8 mouse cellular contexts compared by ENCODE assay signal in the genomic region with DNA sequence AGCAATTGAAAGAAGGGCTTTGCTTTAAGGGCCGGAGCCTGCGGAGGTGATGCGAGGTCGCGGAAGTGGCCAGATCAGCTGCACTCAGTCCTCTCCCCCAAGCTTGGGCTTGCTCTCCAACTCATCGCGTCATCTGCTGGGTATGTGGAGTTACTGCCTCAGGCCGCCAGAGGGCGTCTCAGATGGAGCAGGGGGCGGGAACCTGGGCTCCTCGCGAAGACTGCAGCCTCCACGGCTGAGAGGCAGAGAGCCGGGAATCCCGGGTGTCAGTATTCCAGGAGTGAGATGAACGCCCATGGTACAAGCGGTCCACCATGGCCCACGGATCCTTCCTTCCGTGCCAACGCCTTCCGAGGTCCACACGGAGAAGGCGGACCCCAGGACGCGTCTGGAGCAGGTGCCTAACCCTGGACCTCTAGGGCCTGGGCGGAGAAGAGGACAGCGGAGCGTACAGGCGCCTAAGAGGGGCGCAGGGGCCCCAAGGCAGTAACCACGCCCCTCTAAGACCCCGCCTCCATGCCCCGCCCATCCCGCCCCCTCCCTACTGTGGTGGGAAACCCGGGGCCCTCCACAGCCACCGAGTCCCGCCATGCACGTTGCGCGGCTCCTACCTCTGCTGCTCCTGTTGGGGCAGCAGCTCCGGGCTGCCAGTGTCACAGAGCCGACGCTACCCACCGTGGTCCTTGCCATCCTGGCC. TPM values are rescaled to one million over a fixed set of nuclear protein-coding genes. Genes with fewer than 3 reads are reported as not detected.
A peak's percentile ranks its signal among the peaks of the same experiment; 100 is the strongest.
DNase-seq lines count a peak whose midpoint lies in the region; ATAC-seq lines count a peak whose summit lies in the region.

TSS of gene Cercam (plus strand) at position 216 of the 697 bp plus-strand sequence.

- WGBS in embryonic facial prominence, embryonic 13.5 days: under 1% methylated on average over 44 of the region's 44 CpGs
- under 1% methylated on average over 44 of the region's 44 CpGs for WGBS in limb, embryonic 10.5 days
- 1% methylated on average over 44 of the region's 44 CpGs for WGBS in midbrain, embryonic 12.5 days

- peak within 1 kb of the TSS; percentile 79 for H3K9ac ChIP-seq in embryonic facial prominence, embryonic 13.5 days
- H3K9ac ChIP-seq in midbrain, embryonic 12.5 days (replicated peaks): peak within 1 kb of the TSS; percentile 68

- peak within 1 kb of the TSS; percentile 94 for H3K4me2 ChIP-seq in embryonic facial prominence, embryonic 13.5 days
- H3K4me2 ChIP-seq in midbrain, embryonic 12.5 days (replicated peaks): peak within 1 kb of the TSS; percentile 85

- peak within 1 kb of the TSS; percentile 60 for H3K4me3 ChIP-seq in embryonic facial prominence, embryonic 13.5 days
- H3K4me3 ChIP-seq in limb, embryonic 10.5 days: peak within 1 kb of the TSS; percentile 64
- H3K4me3 ChIP-seq in midbrain, embryonic 12.5 days: peak within 1 kb of the TSS; percentile 49

- H3K4me1 ChIP-seq in embryonic facial prominence, embryonic 13.5 days: peaks cover 12% of the 10 kb centered on the region
- H3K4me1 ChIP-seq in limb, embryonic 10.5 days: peaks cover 22% of the 10 kb centered on the region
- H3K4me1 ChIP-seq in midbrain, embryonic 12.5 days: peaks cover 18% of the 10 kb centered on the region

- H3K27me3 ChIP-seq in embryonic facial prominence, embryonic 13.5 days: 0 out of 2 replicates have a peak, but pooled peaks cover 9% of the 10 kb centered on the region
- peaks cover 21% of the 10 kb centered on the region for H3K27me3 ChIP-seq in limb, embryonic 10.5 days (ENCODE audit: low read depth, poor library complexity, severe bottlenecking)
- no peaks in the 10 kb centered on the region for H3K27me3 ChIP-seq in midbrain, embryonic 12.5 days

- H3K36me3 ChIP-seq in embryonic facial prominence, embryonic 13.5 days: peaks cover 10% of the 10 kb centered on the region; the same call in 1 of the 2 replicates
- H3K36me3 ChIP-seq in limb, embryonic 10.5 days: no peaks in the 10 kb centered on the region
- peaks cover 6% of the 10 kb centered on the region; the same call in 1 of the 2 replicates for H3K36me3 ChIP-seq in midbrain, embryonic 12.5 days

- peak within 1 kb of the TSS; percentile 76 for H3K27ac ChIP-seq in embryonic facial prominence, embryonic 13.5 days
- H3K27ac ChIP-seq in limb, embryonic 10.5 days: peak within 1 kb of the TSS; percentile 83
- H3K27ac ChIP-seq in midbrain, embryonic 12.5 days (replicated peaks): peak within 1 kb of the TSS; percentile 69

- no peaks in the 10 kb centered on the region for H3K9me3 ChIP-seq in embryonic facial prominence, embryonic 13.5 days
- H3K9me3 ChIP-seq in limb, embryonic 10.5 days (replicated peaks): no peaks in the 10 kb centered on the region
- no peaks in the 10 kb centered on the region for H3K9me3 ChIP-seq in midbrain, embryonic 12.5 days

- peak; percentile 94 for DNase-seq in 416B (ENCODE audit: low read depth)
- peak; percentile 54 to 76 for DNase-seq in adrenal gland, postnatal 4 days (ENCODE audit: low spot score in 2 of 2)
- DNase-seq in heart, adult 18-20 months: peak; percentile 89
- DNase-seq in kidney, adult 18-20 months: peak; percentile 82
- DNase-seq in limb, embryonic 10.5 days (ENCODE audit: low spot score): peak; percentile 92
- DNase-seq in skeletal muscle tissue, adult 2 months (ENCODE audit: low read depth, low spot score): peak; percentile 81

- peak; percentile 86 for ATAC-seq in embryonic facial prominence, embryonic 13.5 days (ENCODE audit: insufficient number of reproducible peaks, insufficient read depth, low FRiP score, low TSS enrichment, low read depth)
- ATAC-seq in midbrain, embryonic 12.5 days (ENCODE audit: low FRiP score, low read depth): peak; percentile 91

RNA-seq across cellular contexts. Expression of gene Cercam, which starts in this region (rescaled TPM):
- total RNA-seq in adrenal gland, postnatal 4 days (2021): 10 to 100 TPM; 28.3 to 34.4 TPM
- polyA plus RNA-seq in embryonic facial prominence, embryonic 13.5 days (2015; fragmentation: Nextera tagmentation; extraction: Ambion mirVana): 29.6 and 29.7 TPM in 2 replicates
- total RNA-seq in heart, adult 18-20 months (2021): 1 to 10 TPM; 1.9 to 2.7 TPM
- polyA plus RNA-seq in limb, embryonic 10.5 days (2016; fragmentation: Nextera tagmentation; extraction: Ambion mirVana): 8.9 and 11.4 TPM in 2 replicates
- polyA plus RNA-seq in midbrain, embryonic 12.5 days (2016; fragmentation: Nextera tagmentation; extraction: Ambion mirVana): 22.3 and 22.6 TPM in 2 replicates

Comparison
In these comparisons a context has a peak if more than half of its experiments do, and no peak if none do; other contexts are left out.
1. Peak in every context shown above with its lines: DNase-seq, ATAC-seq, H3K4me3 ChIP-seq and H3K27ac ChIP-seq.
2. RNA of gene Cercam (total RNA-seq): 28.3 to 34.4 TPM in adrenal gland, postnatal 4 days; 1.9 to 2.7 TPM in heart, adult 18-20 months; every median in the first group is over 4 times any median in the second.